Comparison of ENCODE assay signal across 21 mouse cellular contexts in the genomic region with DNA sequence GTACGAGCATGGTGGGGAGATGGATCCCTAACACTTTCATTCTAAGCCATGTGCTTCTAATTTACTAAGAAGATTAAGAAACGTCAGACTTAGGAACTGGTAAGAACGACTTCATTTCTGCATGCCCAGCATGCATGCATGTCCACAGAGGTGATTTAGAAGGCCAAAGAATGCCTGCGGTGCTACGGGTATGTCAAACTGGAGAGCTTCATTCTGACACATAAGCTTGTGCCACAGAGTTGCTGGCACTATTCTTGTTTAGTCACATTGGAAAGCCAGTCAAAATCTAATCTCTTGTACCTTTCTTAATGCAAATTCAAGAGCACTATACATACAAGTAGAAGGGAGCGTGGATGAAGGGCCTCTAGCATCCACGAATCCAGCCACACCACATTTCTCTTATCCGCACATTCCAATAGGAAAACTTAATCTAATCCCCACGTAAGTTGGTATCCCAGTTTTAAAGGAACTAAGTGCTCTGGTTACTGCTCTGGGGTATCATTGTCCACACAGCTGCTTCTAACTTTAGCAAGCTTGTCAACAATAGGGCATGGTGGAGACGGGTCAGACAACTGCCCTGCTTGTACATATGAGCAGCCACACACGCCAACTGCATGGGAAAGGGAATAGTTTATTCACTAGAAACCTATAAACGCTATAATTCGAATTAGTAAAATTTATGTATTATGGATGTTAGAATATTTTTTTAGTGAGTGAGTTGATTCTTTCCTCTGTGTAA. TPM values are rescaled to one million over a fixed set of nuclear protein-coding genes. Genes with fewer than 3 reads are reported as not detected.
DNase-seq lines count a peak whose midpoint lies in the region; ATAC-seq and TF ChIP-seq lines count a peak whose summit lies in the region.
"Had no signal": no experiment of that assay in that cellular context is flagged by ENCODE, and none has a peak within 500 bp of the region (broad histone marks: within the 10 kb centered on the region; RNA-seq: fewer than 3 reads in every experiment).

No protein-coding gene starts in this region.

- no peaks in the 10 kb centered on the region for H3K4me1 ChIP-seq in heart, embryonic 10.5 days
- peaks cover 7% of the 10 kb centered on the region for H3K4me1 ChIP-seq in heart, embryonic 11.5 days (ENCODE audit: control insufficient read depth, insufficient read depth, low read length)
- H3K4me1 ChIP-seq in heart, postnatal 0 days (ENCODE audit: control insufficient read depth, insufficient read depth), result peaks cover 17% of the 10 kb centered on the region
- H3K4me1 ChIP-seq: limb, embryonic 15.5 days; megakaryocyte, embryonic 14.5 days; neural tube, embryonic 12.5 days had no signal

- no peaks in the 10 kb centered on the region for H3K9me3 ChIP-seq in heart, embryonic 10.5 days
- no peaks in the 10 kb centered on the region for H3K9me3 ChIP-seq in heart, embryonic 11.5 days (replicated peaks; ENCODE audit: control insufficient read depth, low read length)
- no peaks in the 10 kb centered on the region for H3K9me3 ChIP-seq in heart, postnatal 0 days (replicated peaks; ENCODE audit: control insufficient read depth, low read length)
- H3K9me3 ChIP-seq: limb, embryonic 15.5 days; neural tube, embryonic 12.5 days had no signal

- no peak overlapping the region for H3K4me3 ChIP-seq in heart, embryonic 10.5 days
- no peak overlapping the region for H3K4me3 ChIP-seq in heart, embryonic 11.5 days (ENCODE audit: low read depth, low read length)
- no peak overlapping the region for H3K4me3 ChIP-seq in heart, postnatal 0 days (ENCODE audit: low read depth, low read length)
- H3K4me3 ChIP-seq: limb, embryonic 15.5 days; megakaryocyte, embryonic 14.5 days; neural tube, embryonic 12.5 days had no signal

- 77% methylated on average over 13 of the region's 13 CpGs for WGBS in heart, embryonic 10.5 days
- WGBS in heart, embryonic 11.5 days (ENCODE audit: insufficient replicate concordance), result 73% methylated on average over 13 of the region's 13 CpGs
- 40% methylated on average over 13 of the region's 13 CpGs for WGBS in heart, postnatal 0 days

- no peak overlapping the region for H3K9ac ChIP-seq in heart, embryonic 11.5 days (ENCODE audit: low read depth, low read length)
- H3K9ac ChIP-seq in heart, postnatal 0 days (replicated peaks; ENCODE audit: low read depth, low read length), result no peak overlapping the region
- H3K9ac ChIP-seq: limb, embryonic 15.5 days; liver, embryonic 14.5 days; lung, embryonic 14.5 days; neural tube, embryonic 12.5 days had no signal

- no peak overlapping the region for H3K27ac ChIP-seq in heart, embryonic 10.5 days
- 0 out of 2 replicates have a peak overlapping the region, but pooled peaks have one; percentile 50 for H3K27ac ChIP-seq in heart, embryonic 11.5 days (ENCODE audit: low read depth, low read length)
- peak overlapping the region; percentile 89 for H3K27ac ChIP-seq in heart, postnatal 0 days (ENCODE audit: low read depth)
- H3K27ac ChIP-seq: limb, embryonic 15.5 days; liver, embryonic 14.5 days; neural tube, embryonic 12.5 days had no signal

- no peaks in the 10 kb centered on the region for H3K27me3 ChIP-seq in heart, embryonic 10.5 days (ENCODE audit: insufficient read depth, poor library complexity, severe bottlenecking)
- H3K27me3 ChIP-seq in heart, embryonic 11.5 days (ENCODE audit: control insufficient read depth, insufficient read depth, low read length), result no peaks in the 10 kb centered on the region
- no peaks in the 10 kb centered on the region for H3K27me3 ChIP-seq in heart, postnatal 0 days (ENCODE audit: control insufficient read depth, insufficient read depth, low read length)
- H3K27me3 ChIP-seq: limb, embryonic 15.5 days; megakaryocyte, embryonic 14.5 days; neural tube, embryonic 12.5 days had no signal

- H3K36me3 ChIP-seq in heart, embryonic 10.5 days, result peaks cover 64% of the 10 kb centered on the region
- H3K36me3 ChIP-seq in heart, embryonic 11.5 days (ENCODE audit: control insufficient read depth, insufficient read depth, low read length), result 0 out of 2 replicates have a peak, but pooled peaks cover 2% of the 10 kb centered on the region
- peaks cover 40% of the 10 kb centered on the region for H3K36me3 ChIP-seq in heart, postnatal 0 days (replicated peaks; ENCODE audit: control insufficient read depth, insufficient read depth, low read length)
- H3K36me3 ChIP-seq: limb, embryonic 15.5 days; neural tube, embryonic 12.5 days had no signal

- no peak for TF ChIP-seq CTCF in heart, postnatal 0 days (IDR thresholded peaks at IDR 0.05; ENCODE audit: low read depth)

- intact Hi-C loops in left cerebral cortex, postnatal 10 days (cut with DNase I), result no loop called here

- H3K4me2 ChIP-seq in heart, embryonic 11.5 days, result no peak overlapping the region
- no peak overlapping the region for H3K4me2 ChIP-seq in heart, postnatal 0 days (ENCODE audit: low read depth, low read length)
- H3K4me2 ChIP-seq: limb, embryonic 15.5 days; lung, embryonic 14.5 days; neural tube, embryonic 12.5 days had no signal

- DNase-seq in heart, adult 11 months, result peak; percentile 90
- no peak for DNase-seq in heart, embryonic 10.5 days (ENCODE audit: low spot score)
- peak; percentile 68 for DNase-seq in heart, postnatal 0 days (ENCODE audit: low spot score)
- DNase-seq in skeletal muscle tissue, adult 2 months (ENCODE audit: low read depth, low spot score), result peak; percentile 65
- no peak for DNase-seq in left cerebral cortex, postnatal 10 days (ENCODE audit: extremely low spot score in 1 of 2, low spot score in 2 of 2)
- no peak for DNase-seq in yolk sac, embryonic 10.5 days (ENCODE audit: low spot score)
- DNase-seq: adrenal gland, postnatal 25 days; cerebellum, adult 8-10 months; cerebellum, postnatal 36 days; embryo, embryonic 11 days; kidney, adult 18-20 months; layer of hippocampus, adult 9-11 months; lung, embryonic 14.5 days; midbrain, embryonic 14.5 days; right cerebral cortex, postnatal 14 days had no signal

- ATAC-seq in heart, embryonic 11.5 days (replicated peaks; ENCODE audit: insufficient number of reproducible peaks, low FRiP score, low TSS enrichment), result no peak
- peak; percentile 90 for ATAC-seq in heart, postnatal 0 days (ENCODE audit: insufficient read depth, low read depth)
- ATAC-seq: forebrain, embryonic 16.5 days had no signal

- TF ChIP-seq EP300 in heart, postnatal 0 days (IDR thresholded peaks at IDR 0.05; ENCODE audit: low read depth), result no peak

RNA-seq across cellular contexts. Expression of gene Ttn, which starts 51.1 kb away (rescaled TPM):
- polyA plus RNA-seq in heart, embryonic 10.5 days (2016; fragmentation: Nextera tagmentation; extraction: Ambion mirVana), result 356 and 545 TPM in 2 replicates
- 378 and 608 TPM in 2 replicates for polyA plus RNA-seq in heart, embryonic 11.5 days (2014; fragmentation: Nextera tagmentation; extraction: Ambion mirVana)
- 959 and 970 TPM in 2 replicates for total RNA-seq in heart, postnatal 0 days (2014; rRNA removed; ENCODE audit: low replicate concordance)
- 644 and 700 TPM in 2 replicates for polyA plus RNA-seq in heart, postnatal 0 days (2015; fragmentation: Nextera tagmentation; extraction: Ambion mirVana)
- under 1 TPM; 0.20 to 0.43 TPM for total RNA-seq in left cerebral cortex, postnatal 10 days (2021)

Comparison
In these comparisons a context has a peak if more than half of its experiments do, and no peak if none do; other contexts are left out.
1. DNase-seq: peak in heart, adult 11 months (single experiment), heart, postnatal 0 days (single experiment) and skeletal muscle tissue, adult 2 months (single experiment); none in heart, embryonic 10.5 days (single experiment), left cerebral cortex, postnatal 10 days (0 of 2) and yolk sac, embryonic 10.5 days (single experiment).